Mouse (Mus musculus) heart, adult 2 months (tissue): ENCODE measurements around the gene 2410002F23Rik.

Experiments
- CTCF ChIP-seq: fragments of 200-600 bp; IDR thresholded peaks from 2 replicates; pipeline ENCODE4 v1.8.1; 2022; ENCODE audit warnings: antibody characterized with exemption, mild to moderate bottlenecking, moderate library complexity
- EP300 ChIP-seq: fragments of 200-500 bp; IDR thresholded peaks from 2 replicates; pipeline ENCODE4 v1.6.1; 2011; ENCODE audit warnings: low read depth, low read length, control low read depth; ENCODE audit not compliant: insufficient read depth
- POLR2A ChIP-seq: fragments of 200-500 bp; IDR thresholded peaks from 2 replicates; pipeline ENCODE4 v1.6.1; 2011; ENCODE audit warnings: mild to moderate bottlenecking, low read depth, low read length, control low read depth; ENCODE audit not compliant: insufficient read depth

GRCm38 (mm10) chr7:44249248-44249647 is 2.7 kb downstream of the 2410002F23Rik start:
- TF ChIP-seq POLR2A (no peak), CTCF (no peak), EP300 (no peak)
